Mouse (Mus musculus): Measurements from ENCODE around the gene Prss33. TPM values are rescaled to one million over a fixed set of nuclear protein-coding genes. Genes with fewer than 3 reads are reported as not detected.

The Prss33 gene
- polyA plus RNA-seq, 1 experiment from 2014 or later: 0.41 TPM

DNA sequence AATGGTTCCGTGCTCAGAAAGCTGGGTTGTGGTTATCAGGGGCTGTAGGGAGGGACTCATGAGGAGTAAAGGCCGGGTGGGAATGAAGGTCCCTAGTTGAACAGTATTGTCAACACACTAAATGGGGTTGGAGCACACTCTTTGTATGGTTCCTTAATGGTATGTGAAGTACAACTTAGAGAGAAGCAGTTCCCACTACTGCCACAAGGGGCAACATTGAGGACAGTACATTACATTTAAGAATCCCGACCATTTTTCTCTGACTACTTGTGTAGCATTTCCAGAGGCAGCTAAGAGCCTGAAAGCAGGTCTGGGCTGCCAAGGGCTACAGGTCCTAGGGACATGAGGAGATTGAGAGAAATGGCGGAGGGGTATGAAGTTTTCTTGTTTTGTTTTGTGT, 5.3 kb upstream of the Prss33 start:
- no peaks in the 10 kb centered on the region for H3K9me3 ChIP-seq (ENCODE audit: control insufficient read depth, low read length)
- peaks cover 3% of the 10 kb centered on the region; the same call in 1 of the 2 replicates for H3K4me1 ChIP-seq (ENCODE audit: control insufficient read depth, insufficient read depth, low read length)
- H3K9ac ChIP-seq (replicated peaks; ENCODE audit: low read length): no peak overlapping the region
- no peak overlapping the region for H3K4me3 ChIP-seq (replicated peaks; ENCODE audit: low read depth, low read length)
- H3K36me3 ChIP-seq (ENCODE audit: control insufficient read depth, insufficient read depth, low read length): no peaks in the 10 kb centered on the region
- ATAC-seq (ENCODE audit: low FRiP score, low TSS enrichment) (no peak), DNase-seq (peak; percentile 88)
- H3K4me2 ChIP-seq (ENCODE audit: low read length): no peak overlapping the region
- H3K27ac ChIP-seq (replicated peaks; ENCODE audit: low read depth, low read length): no peak overlapping the region
- no peaks in the 10 kb centered on the region for H3K27me3 ChIP-seq (ENCODE audit: control insufficient read depth, insufficient read depth, low read length)
- 28% methylated on average over 4 of the region's 4 CpGs for WGBS

DNA sequence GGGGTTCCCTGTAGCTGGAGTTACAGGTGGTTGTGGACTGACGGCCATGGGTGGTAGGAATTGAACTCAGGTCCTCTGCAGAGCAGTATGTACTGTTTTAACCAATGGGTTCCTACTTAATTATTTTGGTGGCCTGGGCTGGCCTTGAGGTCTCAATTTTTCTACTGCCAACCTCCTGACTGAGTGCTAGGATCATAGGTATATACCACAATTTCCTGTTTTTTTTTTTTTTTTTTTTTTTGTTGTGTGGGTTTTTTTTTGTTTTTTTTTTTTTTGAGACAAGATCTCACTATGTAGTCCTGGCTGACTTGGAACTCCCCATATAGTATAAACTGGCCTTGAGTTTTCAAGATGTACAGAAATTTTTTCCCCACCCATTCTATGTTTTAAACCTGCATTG, 4.7 kb downstream of the Prss33 start:
- Histone ChIP-seq H3K4me3 (replicated peaks; ENCODE audit: low read depth, low read length) (no peak overlapping the region), H3K27ac (replicated peaks; ENCODE audit: low read depth, low read length) (no peak overlapping the region), H3K9ac (replicated peaks; ENCODE audit: low read length) (no peak overlapping the region), H3K9me3 (ENCODE audit: control insufficient read depth, low read length) (no peaks in the 10 kb centered on the region), H3K36me3 (ENCODE audit: control insufficient read depth, insufficient read depth, low read length) (peaks cover 11% of the 10 kb centered on the region), H3K4me2 (ENCODE audit: low read length) (no peak overlapping the region), H3K27me3 (ENCODE audit: control insufficient read depth, insufficient read depth, low read length) (0 out of 2 replicates have a peak, but pooled peaks cover 3% of the 10 kb centered on the region), H3K4me1 (ENCODE audit: control insufficient read depth, insufficient read depth, low read length) (peaks cover 19% of the 10 kb centered on the region)
- 93% methylated on average over 1 of the region's 1 CpGs for WGBS
- ATAC-seq (ENCODE audit: low FRiP score, low TSS enrichment) (no peak), DNase-seq (no peak)

DNA sequence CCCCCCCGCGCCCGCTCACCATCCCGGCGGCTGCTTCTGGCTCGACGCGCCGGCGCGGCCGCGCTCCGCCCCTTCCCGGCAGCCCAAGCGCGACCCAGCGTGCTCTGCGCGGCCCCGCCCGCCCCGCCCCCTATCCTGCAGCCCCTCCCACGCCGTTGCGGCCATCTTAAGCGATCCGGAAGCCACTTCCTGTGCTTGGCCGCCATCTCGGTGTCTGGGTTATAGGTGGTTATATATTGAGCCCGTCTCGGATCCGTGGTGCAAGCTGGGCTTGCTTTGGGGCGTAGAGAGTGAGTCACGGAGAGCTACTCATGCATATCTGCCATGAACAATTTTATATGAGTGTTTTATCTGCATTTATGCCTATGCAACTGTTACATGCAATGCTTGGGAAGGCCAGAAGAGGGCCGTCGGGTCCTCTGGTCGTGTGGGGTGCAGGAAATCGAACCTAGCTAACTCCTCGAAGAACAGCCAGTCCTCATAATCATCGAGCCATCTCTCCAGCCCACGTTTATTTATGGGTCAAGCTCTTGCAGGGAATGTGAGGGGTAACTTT, 6.7 kb downstream of the Prss33 start, which contains the start of gene Elob:
Elob (minus strand) TSS at position 73 of the 556 bp plus-strand sequence.
- Histone ChIP-seq H3K9ac (replicated peaks; ENCODE audit: low read length) (peak within 1 kb of the TSS; percentile 65), H3K36me3 (ENCODE audit: control insufficient read depth, insufficient read depth, low read length) (peaks cover 32% of the 10 kb centered on the region), H3K4me2 (ENCODE audit: low read length) (peak within 1 kb of the TSS; percentile 78), H3K4me3 (replicated peaks; ENCODE audit: low read depth, low read length) (peak within 1 kb of the TSS; percentile 58), H3K4me1 (ENCODE audit: control insufficient read depth, insufficient read depth, low read length) (peaks cover 19% of the 10 kb centered on the region), H3K27me3 (ENCODE audit: control insufficient read depth, insufficient read depth, low read length) (0 out of 2 replicates have a peak, but pooled peaks cover 3% of the 10 kb centered on the region), H3K9me3 (ENCODE audit: control insufficient read depth, low read length) (no peaks in the 10 kb centered on the region), H3K27ac (replicated peaks; ENCODE audit: low read depth, low read length) (peak within 1 kb of the TSS; percentile 97)
- WGBS: under 1% methylated on average over 37 of the region's 42 CpGs
- DNase-seq: peak; percentile 96
- ATAC-seq (ENCODE audit: low FRiP score, low TSS enrichment): peak; percentile 96

DNA sequence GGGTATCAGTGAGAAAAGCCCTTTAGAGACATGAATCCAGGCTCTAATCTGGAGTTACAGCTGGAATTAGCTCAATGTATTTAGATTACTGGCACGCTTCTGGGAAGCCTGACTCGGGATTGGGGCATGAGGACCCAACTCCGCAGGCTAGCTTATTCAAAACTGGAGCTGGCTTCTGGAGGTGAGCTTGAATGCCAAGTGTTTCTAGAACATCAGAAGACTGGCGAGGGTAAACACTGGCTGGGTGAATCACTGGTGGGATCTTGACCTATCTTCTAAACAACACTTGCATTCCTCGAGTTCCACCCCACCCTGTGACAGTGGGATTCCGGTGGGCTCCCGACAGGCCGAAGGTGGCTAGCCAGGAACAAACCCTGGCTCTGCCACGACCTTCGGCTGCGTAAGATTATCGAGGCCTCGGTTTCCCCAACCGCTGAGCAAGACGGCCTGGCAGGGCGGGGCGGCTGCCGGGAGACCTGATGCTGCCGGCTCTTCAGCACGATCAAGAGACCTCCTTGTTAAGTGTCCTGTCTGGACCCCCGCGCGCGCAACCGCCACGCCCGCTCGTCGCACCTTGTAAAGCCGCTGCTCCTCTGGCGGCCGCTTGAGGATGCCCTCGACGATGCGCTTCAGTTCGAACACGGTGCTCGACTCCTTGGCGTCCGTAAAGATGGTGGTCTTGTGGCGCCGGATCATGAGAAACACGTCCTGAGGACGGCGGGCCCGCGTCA, 7.4 kb downstream of the Prss33 start:
- DNase-seq: peak; percentile 76
- WGBS: under 1% methylated on average over 43 of the region's 47 CpGs
- peak overlapping the region; percentile 78 for H3K4me2 ChIP-seq (ENCODE audit: low read length)
- peak; percentile 77 for ATAC-seq (ENCODE audit: low FRiP score, low TSS enrichment)
- H3K27ac ChIP-seq (replicated peaks; ENCODE audit: low read depth, low read length): peak overlapping the region; percentile 97
- peaks cover 19% of the 10 kb centered on the region for H3K4me1 ChIP-seq (ENCODE audit: control insufficient read depth, insufficient read depth, low read length)
- H3K4me3 ChIP-seq (replicated peaks; ENCODE audit: low read depth, low read length): peak overlapping the region; percentile 58
- peak overlapping the region; percentile 65 for H3K9ac ChIP-seq (replicated peaks; ENCODE audit: low read length)
- H3K36me3 ChIP-seq (ENCODE audit: control insufficient read depth, insufficient read depth, low read length): peaks cover 39% of the 10 kb centered on the region
- 0 out of 2 replicates have a peak, but pooled peaks cover 3% of the 10 kb centered on the region for H3K27me3 ChIP-seq (ENCODE audit: control insufficient read depth, insufficient read depth, low read length)
- H3K9me3 ChIP-seq (ENCODE audit: control insufficient read depth, low read length): no peaks in the 10 kb centered on the region

DNA sequence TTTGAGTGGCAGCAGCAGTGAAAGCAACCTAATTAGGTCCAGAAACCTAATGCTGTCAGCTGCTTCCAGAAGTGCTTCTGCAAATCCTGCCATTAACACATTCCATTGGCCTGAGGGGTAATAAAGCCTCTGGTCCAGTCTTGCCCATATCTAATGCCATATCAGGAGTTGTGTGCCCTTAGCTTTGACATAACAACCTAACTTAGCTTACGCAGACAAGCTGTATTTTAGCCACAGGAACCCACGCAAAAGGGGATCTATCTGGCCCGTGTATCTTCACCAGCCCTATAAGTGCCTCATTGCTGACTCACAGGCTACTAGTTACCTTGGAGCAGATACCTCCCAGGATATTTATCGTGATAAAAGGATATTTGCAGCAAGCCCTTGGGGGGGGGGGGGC, 10.3 kb downstream of the Prss33 start:
- H3K27ac ChIP-seq (replicated peaks; ENCODE audit: low read depth, low read length): no peak overlapping the region
- H3K36me3 ChIP-seq (ENCODE audit: control insufficient read depth, insufficient read depth, low read length): peaks cover 66% of the 10 kb centered on the region
- ATAC-seq (ENCODE audit: low FRiP score, low TSS enrichment) (no peak), DNase-seq (no peak)
- no peak overlapping the region for H3K4me3 ChIP-seq (replicated peaks; ENCODE audit: low read depth, low read length)
- WGBS: 88% methylated on average over 4 of the region's 4 CpGs
- peaks cover 19% of the 10 kb centered on the region for H3K4me1 ChIP-seq (ENCODE audit: control insufficient read depth, insufficient read depth, low read length)
- no peaks in the 10 kb centered on the region for H3K9me3 ChIP-seq (ENCODE audit: control insufficient read depth, low read length)
- no peaks in the 10 kb centered on the region for H3K27me3 ChIP-seq (ENCODE audit: control insufficient read depth, insufficient read depth, low read length)
- H3K4me2 ChIP-seq (ENCODE audit: low read length): no peak overlapping the region
- no peak overlapping the region for H3K9ac ChIP-seq (replicated peaks; ENCODE audit: low read length)

DNA sequence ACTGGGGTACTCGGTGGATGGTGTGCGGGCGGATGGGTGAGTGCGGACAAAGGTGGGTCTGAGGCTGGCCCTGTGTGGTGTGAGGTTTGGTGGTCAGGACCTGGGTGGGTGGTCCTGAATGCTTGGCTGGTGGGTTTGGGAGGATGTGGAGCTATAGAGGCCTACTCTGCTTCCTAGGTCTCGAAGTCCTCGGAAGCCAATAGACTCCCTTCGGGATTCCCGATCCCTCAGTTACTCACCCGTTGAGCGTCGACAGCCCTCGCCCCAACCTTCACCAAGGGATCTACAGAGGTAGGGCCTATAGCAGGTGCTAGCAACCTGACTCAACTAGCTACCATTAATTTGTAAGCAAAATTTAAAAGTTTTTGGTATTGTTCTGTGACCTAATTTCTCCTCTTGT, 12.2 kb downstream of the Prss33 start:
- peaks cover 86% of the 10 kb centered on the region for H3K36me3 ChIP-seq (ENCODE audit: control insufficient read depth, insufficient read depth, low read length)
- H3K9ac ChIP-seq (replicated peaks; ENCODE audit: low read length): no peak overlapping the region
- DNase-seq: no peak
- H3K27me3 ChIP-seq (ENCODE audit: control insufficient read depth, insufficient read depth, low read length): no peaks in the 10 kb centered on the region
- H3K4me1 ChIP-seq (ENCODE audit: control insufficient read depth, insufficient read depth, low read length): peaks cover 11% of the 10 kb centered on the region
- H3K4me2 ChIP-seq (ENCODE audit: low read length): no peak overlapping the region
- H3K9me3 ChIP-seq (ENCODE audit: control insufficient read depth, low read length): peaks cover 9% of the 10 kb centered on the region
- no peak overlapping the region for H3K27ac ChIP-seq (replicated peaks; ENCODE audit: low read depth, low read length)
- WGBS: 92% methylated on average over 12 of the region's 12 CpGs
- no peak overlapping the region for H3K4me3 ChIP-seq (replicated peaks; ENCODE audit: low read depth, low read length)
- no peak for ATAC-seq (ENCODE audit: low FRiP score, low TSS enrichment)

DNA sequence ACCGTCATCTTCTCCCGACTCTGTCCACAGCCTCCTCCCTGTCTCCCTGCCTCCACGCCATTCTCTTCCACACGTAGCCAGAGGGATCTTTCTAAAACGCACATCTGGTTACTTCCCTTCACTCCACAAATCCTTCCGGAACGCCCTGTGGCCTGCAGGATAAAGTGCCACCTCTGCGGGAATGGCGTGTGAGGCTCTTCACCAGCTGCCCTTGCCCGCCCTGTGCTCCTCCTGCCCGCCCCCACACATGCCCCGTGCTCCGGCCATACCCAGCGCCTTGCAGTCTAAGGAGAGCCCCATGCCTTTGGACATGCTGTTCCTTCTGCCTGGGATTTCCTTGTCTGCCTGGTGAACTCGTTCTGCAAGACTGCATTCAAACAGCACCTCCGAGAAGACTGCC, 12.8 kb downstream of the Prss33 start:
- H3K27me3 ChIP-seq (ENCODE audit: control insufficient read depth, insufficient read depth, low read length): no peaks in the 10 kb centered on the region
- H3K4me1 ChIP-seq (ENCODE audit: control insufficient read depth, insufficient read depth, low read length): peaks cover 11% of the 10 kb centered on the region
- H3K36me3 ChIP-seq (ENCODE audit: control insufficient read depth, insufficient read depth, low read length): peaks cover 92% of the 10 kb centered on the region
- WGBS: 82% methylated on average over 16 of the region's 16 CpGs
- H3K9me3 ChIP-seq (ENCODE audit: control insufficient read depth, low read length): peaks cover 11% of the 10 kb centered on the region
- H3K4me2 ChIP-seq (ENCODE audit: low read length): no peak overlapping the region
- H3K9ac ChIP-seq (replicated peaks; ENCODE audit: low read length): no peak overlapping the region
- no peak overlapping the region for H3K27ac ChIP-seq (replicated peaks; ENCODE audit: low read depth, low read length)
- DNase-seq (no peak), ATAC-seq (ENCODE audit: low FRiP score, low TSS enrichment) (no peak)
- H3K4me3 ChIP-seq (replicated peaks; ENCODE audit: low read depth, low read length): no peak overlapping the region

DNA sequence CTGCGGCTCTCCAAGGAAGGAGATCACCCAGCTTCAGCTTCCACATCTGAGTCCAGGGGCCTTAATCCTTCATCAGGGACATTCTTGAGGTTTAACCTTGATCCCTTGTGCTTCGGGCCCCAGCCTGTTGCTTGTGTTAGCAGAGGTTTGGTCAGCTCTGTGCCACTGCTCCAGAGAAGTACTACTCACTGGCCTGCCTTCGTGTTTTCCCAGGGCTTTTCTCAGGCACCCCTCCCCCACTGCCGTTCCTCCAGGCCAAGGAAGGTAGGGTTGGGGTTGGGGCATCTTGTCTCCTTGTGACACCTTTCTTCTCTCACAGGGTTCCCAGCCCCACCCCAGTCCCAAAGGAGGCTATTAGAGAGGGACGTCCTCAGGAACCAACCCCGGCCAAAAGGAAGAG, 13.8 kb downstream of the Prss33 start:
- Histone ChIP-seq H3K4me1 (ENCODE audit: control insufficient read depth, insufficient read depth, low read length) (peaks cover 5% of the 10 kb centered on the region; the same call in 1 of the 2 replicates), H3K4me3 (replicated peaks; ENCODE audit: low read depth, low read length) (no peak overlapping the region), H3K27me3 (ENCODE audit: control insufficient read depth, insufficient read depth, low read length) (no peaks in the 10 kb centered on the region), H3K27ac (replicated peaks; ENCODE audit: low read depth, low read length) (no peak overlapping the region), H3K9ac (replicated peaks; ENCODE audit: low read length) (no peak overlapping the region), H3K36me3 (ENCODE audit: control insufficient read depth, insufficient read depth, low read length) (peaks cover 99% of the 10 kb centered on the region), H3K9me3 (ENCODE audit: control insufficient read depth, low read length) (peaks cover 14% of the 10 kb centered on the region), H3K4me2 (ENCODE audit: low read length) (no peak overlapping the region)
- DNase-seq: no peak
- ATAC-seq (ENCODE audit: low FRiP score, low TSS enrichment): no peak
- WGBS: 78% methylated on average over 6 of the region's 6 CpGs

DNA sequence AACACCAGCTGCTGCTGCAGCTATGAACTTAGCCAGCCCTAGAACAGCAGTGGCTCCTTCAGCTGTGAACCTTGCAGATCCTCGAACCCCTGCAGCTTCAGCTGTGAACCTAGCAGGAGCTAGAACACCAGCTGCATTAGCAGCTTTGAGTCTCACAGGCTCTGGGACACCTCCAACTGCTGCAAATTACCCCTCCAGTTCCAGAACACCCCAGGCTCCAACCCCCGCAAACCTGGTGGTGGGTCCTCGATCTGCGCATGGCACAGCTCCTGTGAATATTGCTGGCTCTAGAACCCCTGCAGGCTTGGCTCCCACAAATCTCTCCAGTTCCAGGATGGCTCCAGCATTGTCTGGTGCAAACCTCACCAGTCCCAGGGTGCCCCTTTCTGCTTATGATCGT, 15.1 kb downstream of the Prss33 start:
- no peak overlapping the region for H3K4me3 ChIP-seq (replicated peaks; ENCODE audit: low read depth, low read length)
- no peaks in the 10 kb centered on the region for H3K27me3 ChIP-seq (ENCODE audit: control insufficient read depth, insufficient read depth, low read length)
- H3K27ac ChIP-seq (replicated peaks; ENCODE audit: low read depth, low read length): no peak overlapping the region
- H3K36me3 ChIP-seq (ENCODE audit: control insufficient read depth, insufficient read depth, low read length): peaks cover 99% of the 10 kb centered on the region
- H3K9ac ChIP-seq (replicated peaks; ENCODE audit: low read length): no peak overlapping the region
- H3K9me3 ChIP-seq (ENCODE audit: control insufficient read depth, low read length): peaks cover 20% of the 10 kb centered on the region
- 93% methylated on average over 5 of the region's 5 CpGs for WGBS
- H3K4me2 ChIP-seq (ENCODE audit: low read length): no peak overlapping the region
- DNase-seq (no peak), ATAC-seq (ENCODE audit: low FRiP score, low TSS enrichment) (no peak)
- no peaks in the 10 kb centered on the region for H3K4me1 ChIP-seq (ENCODE audit: control insufficient read depth, insufficient read depth, low read length)

Measured in midbrain, embryonic 14.5 days (tissue).